ENCODE assay signal across 21 mouse cellular contexts in genomic region chr11:72153122-72153862, GRCm38 (mm10). TPM values are rescaled to one million over a fixed set of nuclear protein-coding genes. Genes with fewer than 3 reads are reported as not detected.
DNase-seq lines count a peak whose midpoint lies in the region; ATAC-seq and TF ChIP-seq lines count a peak whose summit lies in the region.
"Had no signal": no experiment of that assay in that cellular context is flagged by ENCODE, and none has a peak within 500 bp of the region (broad histone marks: within the 10 kb centered on the region; RNA-seq: fewer than 3 reads in every experiment).

No protein-coding gene starts in this region.

- 80% methylated on average over 12 of the region's 12 CpGs for WGBS in intestine, postnatal 0 days
- 80% methylated on average over 12 of the region's 12 CpGs for WGBS in intestine, embryonic 16.5 days
- WGBS in liver, embryonic 15.5 days (ENCODE audit: insufficient replicate concordance): 71% methylated on average over 12 of the region's 12 CpGs

- H3K27ac ChIP-seq in intestine, postnatal 0 days (ENCODE audit: low read depth, low read length): no peak overlapping the region
- no peak overlapping the region for H3K27ac ChIP-seq in intestine, embryonic 16.5 days (ENCODE audit: low read length)
- no peak overlapping the region for H3K27ac ChIP-seq in liver, embryonic 15.5 days (replicated peaks)
- no peak overlapping the region for H3K27ac ChIP-seq in gastrocnemius, adult 2 months
- H3K27ac ChIP-seq: forebrain, embryonic 15.5 days; left cerebral cortex, adult 2 months; limb, embryonic 12.5 days; neural tube, embryonic 13.5 days had no signal

- H3K4me2 ChIP-seq in intestine, postnatal 0 days (replicated peaks; ENCODE audit: low read depth): no peak overlapping the region
- no peak overlapping the region for H3K4me2 ChIP-seq in intestine, embryonic 16.5 days (ENCODE audit: low read depth, low read length)
- H3K4me2 ChIP-seq in liver, embryonic 15.5 days: no peak overlapping the region
- H3K4me2 ChIP-seq: forebrain, embryonic 15.5 days; heart, embryonic 11.5 days; limb, embryonic 12.5 days; neural tube, embryonic 13.5 days had no signal

- TF ChIP-seq CTCF in intestine, postnatal 0 days (IDR thresholded peaks at IDR 0.05; ENCODE audit: low read depth): 0 out of 2 replicates have a peak, but pooled peaks have one; percentile 5
- TF ChIP-seq CTCF in gastrocnemius, adult 2 months (IDR thresholded peaks at IDR 0.05): no peak

- peaks cover 38% of the 10 kb centered on the region for H3K36me3 ChIP-seq in intestine, postnatal 0 days (ENCODE audit: control insufficient read depth, insufficient read depth)
- H3K36me3 ChIP-seq in intestine, embryonic 16.5 days (ENCODE audit: control insufficient read depth, insufficient read depth, low read length): no peaks in the 10 kb centered on the region
- peaks cover 8% of the 10 kb centered on the region for H3K36me3 ChIP-seq in liver, embryonic 15.5 days (replicated peaks)

- intact Hi-C loops in gastrocnemius, adult 2 months (cut with DNase I): no loop called here

- DNase-seq in liver (no peak), A20 (ENCODE audit: low read depth, low spot score) (peak; percentile 60)
- peak; percentile 35 for DNase-seq in lung, postnatal 10 days
- no peak for DNase-seq in gastrocnemius, adult 2 months
- no peak for DNase-seq in left cerebral cortex, adult 9 months (ENCODE audit: low spot score in 2 of 2)
- DNase-seq: adrenal gland, postnatal 36 days; cerebellum, adult 11-12 months; gastrocnemius, postnatal 36 days; heart, postnatal 10 days; layer of hippocampus, adult 9-11 months; right cerebral cortex, postnatal 25 days had no signal

- ATAC-seq in intestine, postnatal 0 days: no peak
- ATAC-seq in intestine, embryonic 16.5 days: no peak
- ATAC-seq in liver, embryonic 15.5 days (ENCODE audit: insufficient read depth): 0 out of 2 replicates have a peak, but pooled peaks have one; percentile 9
- ATAC-seq: forebrain, embryonic 15.5 days had no signal

- H3K9ac ChIP-seq in intestine, postnatal 0 days (ENCODE audit: low read depth, low read length): no peak overlapping the region
- no peak overlapping the region for H3K9ac ChIP-seq in intestine, embryonic 16.5 days (ENCODE audit: low read depth, low read length)
- H3K9ac ChIP-seq in liver, embryonic 15.5 days: no peak overlapping the region
- H3K9ac ChIP-seq: forebrain, embryonic 15.5 days; limb, embryonic 12.5 days; neural tube, embryonic 13.5 days had no signal

- H3K27me3 ChIP-seq in intestine, postnatal 0 days (replicated peaks; ENCODE audit: control insufficient read depth, insufficient read depth, low read length): no peaks in the 10 kb centered on the region
- no peaks in the 10 kb centered on the region for H3K27me3 ChIP-seq in intestine, embryonic 16.5 days (replicated peaks; ENCODE audit: control insufficient read depth, insufficient read depth, low read length)
- no peaks in the 10 kb centered on the region for H3K27me3 ChIP-seq in liver, embryonic 15.5 days
- H3K27me3 ChIP-seq: forebrain, embryonic 15.5 days; limb, embryonic 12.5 days; neural tube, embryonic 13.5 days had no signal

- no peaks in the 10 kb centered on the region for H3K4me1 ChIP-seq in intestine, postnatal 0 days (replicated peaks; ENCODE audit: control insufficient read depth, insufficient read depth, low read length)
- H3K4me1 ChIP-seq in intestine, embryonic 16.5 days (ENCODE audit: control insufficient read depth, insufficient read depth, low read length): 0 out of 2 replicates have a peak, but pooled peaks cover 5% of the 10 kb centered on the region
- no peaks in the 10 kb centered on the region for H3K4me1 ChIP-seq in liver, embryonic 15.5 days (replicated peaks)

- H3K9me3 ChIP-seq in intestine, postnatal 0 days (ENCODE audit: control insufficient read depth): no peaks in the 10 kb centered on the region
- H3K9me3 ChIP-seq in intestine, embryonic 16.5 days (ENCODE audit: control insufficient read depth, low read length): no peaks in the 10 kb centered on the region
- H3K9me3 ChIP-seq in liver, embryonic 15.5 days (replicated peaks): no peaks in the 10 kb centered on the region
- H3K9me3 ChIP-seq: forebrain, embryonic 15.5 days; limb, embryonic 12.5 days; neural tube, embryonic 13.5 days had no signal

- H3K4me3 ChIP-seq in intestine, postnatal 0 days (ENCODE audit: low read depth, low read length): no peak overlapping the region
- no peak overlapping the region for H3K4me3 ChIP-seq in intestine, embryonic 16.5 days (ENCODE audit: low read length)
- H3K4me3 ChIP-seq in liver, embryonic 15.5 days (replicated peaks): no peak overlapping the region
- H3K4me3 ChIP-seq in gastrocnemius, adult 2 months: no peak overlapping the region
- H3K4me3 ChIP-seq: forebrain, embryonic 15.5 days; left cerebral cortex, adult 2 months; limb, embryonic 12.5 days; neural tube, embryonic 13.5 days had no signal

RNA-seq across cellular contexts. Expression of gene Pitpnm3, which starts 17.7 kb away (rescaled TPM):
- 0.68 and 0.86 TPM in 2 replicates for polyA plus RNA-seq in intestine, postnatal 0 days (2015; fragmentation: Nextera tagmentation; extraction: Ambion mirVana)
- 0.35 and 0.37 TPM in 2 replicates for polyA plus RNA-seq in intestine, embryonic 16.5 days (2015; fragmentation: Nextera tagmentation; extraction: Ambion mirVana)
- polyA plus RNA-seq in liver, embryonic 15.5 days (2015; fragmentation: Nextera tagmentation; extraction: Ambion mirVana): 0.03 TPM in 1 of 2 replicates, not detected in the other
- 1 to 10 TPM; 1.7 to 2.2 TPM for total RNA-seq in gastrocnemius, adult 2 months (2021)
- total RNA-seq: MEL had no signal

RNA-seq across cellular contexts. Expression of gene Gm43951, which starts 53.3 kb away (rescaled TPM):
- polyA plus RNA-seq in intestine, postnatal 0 days (2015; fragmentation: Nextera tagmentation; extraction: Ambion mirVana): not detected in 2 replicates
- polyA plus RNA-seq in intestine, embryonic 16.5 days (2015; fragmentation: Nextera tagmentation; extraction: Ambion mirVana): 0.06 and 0.16 TPM in 2 replicates
- not detected in 2 replicates for polyA plus RNA-seq in liver, embryonic 15.5 days (2015; fragmentation: Nextera tagmentation; extraction: Ambion mirVana)
- total RNA-seq in gastrocnemius, adult 2 months (2021): under 1 TPM; 0.20 to 0.25 TPM
- polyA plus RNA-seq: heart, embryonic 11.5 days; liver, embryonic 16.5 days had no signal

RNA-seq across cellular contexts. Expression of gene 4933427D14Rik, which starts 54.0 kb away (rescaled TPM):
- 4.3 and 4.8 TPM in 2 replicates for polyA plus RNA-seq in intestine, postnatal 0 days (2015; fragmentation: Nextera tagmentation; extraction: Ambion mirVana)
- polyA plus RNA-seq in intestine, embryonic 16.5 days (2015; fragmentation: Nextera tagmentation; extraction: Ambion mirVana): 7.9 and 9.5 TPM in 2 replicates
- 2.2 and 2.9 TPM in 2 replicates for polyA plus RNA-seq in liver, embryonic 15.5 days (2015; fragmentation: Nextera tagmentation; extraction: Ambion mirVana)
- 1 to 10 TPM; 2.0 to 2.6 TPM for total RNA-seq in gastrocnemius, adult 2 months (2021)

RNA-seq across cellular contexts. Expression of gene Txndc17, which starts 54.1 kb away (rescaled TPM):
- polyA plus RNA-seq in intestine, postnatal 0 days (2015; fragmentation: Nextera tagmentation; extraction: Ambion mirVana): 642 and 665 TPM in 2 replicates
- 423 and 443 TPM in 2 replicates for polyA plus RNA-seq in intestine, embryonic 16.5 days (2015; fragmentation: Nextera tagmentation; extraction: Ambion mirVana)
- 67.1 and 69.1 TPM in 2 replicates for polyA plus RNA-seq in liver, embryonic 15.5 days (2015; fragmentation: Nextera tagmentation; extraction: Ambion mirVana)
- total RNA-seq in gastrocnemius, adult 2 months (2021): 10 to 100 TPM; 29.2 to 30.4 TPM

Comparison
In these comparisons a context has a peak if more than half of its experiments do, and no peak if none do; other contexts are left out.
1. DNase-seq: peak in A20 (single experiment) and lung, postnatal 10 days (single experiment); none in liver (single experiment), gastrocnemius, adult 2 months (single experiment) and left cerebral cortex, adult 9 months (0 of 2).